Mouse (Mus musculus) B cell, adult 2 months (primary cell): ENCODE results near the gene Pidd1.

Source experiments
- DNase-seq, 2 experiments: peaks; one replicate each; pipeline ENCODE4 v3.0.0; 2022

Gene Pidd1

DNA sequence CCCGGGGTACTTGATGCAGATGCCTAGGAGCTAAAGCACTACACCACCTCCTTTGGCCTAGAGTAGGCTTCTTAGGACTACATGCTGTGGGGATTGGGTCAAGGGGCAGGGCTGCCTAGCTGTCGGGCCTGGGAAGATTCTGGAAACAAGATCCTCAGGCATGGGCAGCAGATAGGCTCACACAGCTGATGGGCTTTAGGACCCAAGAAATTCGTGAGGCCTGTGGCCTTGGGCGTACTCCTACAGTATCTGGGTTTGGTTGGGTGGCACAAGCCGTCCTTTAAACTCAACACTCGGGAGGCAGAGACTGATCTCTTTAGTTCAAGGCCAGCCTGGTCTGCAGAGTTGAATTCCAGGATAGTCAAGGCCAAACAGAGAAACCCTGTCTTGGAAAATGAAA, 28.4 kb upstream of the Pidd1 start:
- DNase-seq, result no peak

GRCm38 (mm10) chr7:141471236-141471635, 27.4 kb upstream of the Pidd1 start:
- DNase-seq, result no peak

DNA sequence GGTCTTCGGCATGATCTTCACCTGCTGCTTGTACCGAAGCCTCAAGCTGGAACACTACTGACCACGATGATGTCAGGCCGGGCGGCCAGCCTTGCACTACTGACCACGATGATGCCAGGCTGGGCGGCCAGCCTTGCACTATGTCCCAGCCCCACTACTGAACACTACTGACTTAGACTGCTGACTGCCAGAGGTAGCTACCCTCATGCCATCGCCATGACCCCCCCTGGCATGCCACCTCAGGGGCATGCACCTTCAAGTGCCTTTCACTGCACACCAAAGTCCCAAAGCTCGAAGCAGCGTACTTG, 26.8 kb upstream of the Pidd1 start:
- DNase-seq, result no peak

GRCm38 (mm10) chr7:141469901-141470636, 26.2 kb upstream of the Pidd1 start:
- no peak for DNase-seq

GRCm38 (mm10) chr7:141469352-141469751, 25.5 kb upstream of the Pidd1 start:
- no peak for DNase-seq

DNA sequence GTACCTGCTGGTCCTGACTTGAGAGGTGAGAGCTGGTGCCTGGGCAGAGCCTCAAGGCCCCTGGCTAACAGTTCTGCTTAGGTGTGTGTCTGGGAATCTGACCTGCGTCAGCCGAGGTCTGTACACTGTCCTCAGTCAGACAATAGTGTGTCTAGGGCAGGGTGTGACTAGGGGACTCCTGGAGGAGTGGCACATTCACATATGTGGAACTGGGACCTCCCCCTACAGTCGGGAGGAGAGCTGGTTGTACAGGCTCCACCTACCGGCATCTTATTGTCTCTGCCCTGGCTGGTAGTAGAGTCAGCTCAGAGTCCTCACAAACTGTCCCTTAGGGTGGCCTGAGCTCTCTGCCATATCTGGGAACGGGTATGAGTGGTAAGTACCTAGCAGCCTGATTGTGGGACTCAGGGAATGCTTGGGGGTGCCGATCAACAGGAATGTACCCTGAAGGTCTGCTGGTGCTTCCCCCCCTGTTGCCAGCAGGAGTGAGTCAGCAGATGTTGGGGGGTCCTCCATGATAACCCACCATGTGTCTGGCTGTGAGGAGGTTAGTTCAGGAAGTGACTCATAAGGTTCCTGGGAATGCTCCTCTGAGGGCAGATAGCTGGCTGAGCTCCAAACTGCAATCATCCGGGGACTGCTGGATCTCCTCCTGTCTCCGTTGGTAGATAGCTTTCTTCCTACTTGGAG, 24.8 kb upstream of the Pidd1 start:
- DNase-seq, result peak; percentile 63 to 72

GRCm38 (mm10) chr7:141468164-141468521, 24.3 kb upstream of the Pidd1 start:
- DNase-seq, result no peak

- DNase-seq, result peak; percentile 83 to 84
These were observed 23.6 kb upstream of the Pidd1 start, which contains the start of gene Cd151 for GRCm38 (mm10) chr7:141467230-141468030. Gene Cd151, plus strand, starts transcription at chr7:141467392.

DNA sequence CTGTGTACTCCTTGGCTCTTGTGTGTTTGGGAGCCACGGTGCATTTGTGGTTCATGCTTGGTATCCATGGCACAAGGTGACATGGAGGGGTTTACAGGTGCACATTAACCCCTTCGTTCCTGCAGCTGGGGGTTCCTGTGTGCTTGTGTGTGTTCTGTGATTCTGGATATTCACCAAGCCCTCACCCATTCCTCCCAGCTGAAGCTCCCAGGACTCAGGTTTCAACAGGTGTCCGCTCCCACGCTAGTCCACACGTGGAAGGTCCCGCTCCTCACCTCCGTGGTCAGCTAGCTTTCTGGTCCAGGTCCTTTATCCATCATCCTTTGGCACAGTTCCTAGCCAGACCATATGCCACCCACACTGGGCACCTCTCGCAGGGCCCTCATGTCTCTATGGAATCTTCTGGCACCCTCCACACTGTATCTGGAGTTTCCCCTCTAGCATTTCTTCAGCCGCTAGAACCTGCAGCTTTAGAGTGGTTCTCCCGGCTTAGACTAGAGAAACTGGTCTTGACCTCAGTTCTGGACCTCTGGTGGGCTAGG, 22.9 kb upstream of the Pidd1 start:
- no peak for DNase-seq

GRCm38 (mm10) chr7:141466045-141466394, 22.2 kb upstream of the Pidd1 start:
- DNase-seq, result no peak

- no peak for DNase-seq
These were observed 21.7 kb upstream of the Pidd1 start for GRCm38 (mm10) chr7:141465388-141466044.

DNA sequence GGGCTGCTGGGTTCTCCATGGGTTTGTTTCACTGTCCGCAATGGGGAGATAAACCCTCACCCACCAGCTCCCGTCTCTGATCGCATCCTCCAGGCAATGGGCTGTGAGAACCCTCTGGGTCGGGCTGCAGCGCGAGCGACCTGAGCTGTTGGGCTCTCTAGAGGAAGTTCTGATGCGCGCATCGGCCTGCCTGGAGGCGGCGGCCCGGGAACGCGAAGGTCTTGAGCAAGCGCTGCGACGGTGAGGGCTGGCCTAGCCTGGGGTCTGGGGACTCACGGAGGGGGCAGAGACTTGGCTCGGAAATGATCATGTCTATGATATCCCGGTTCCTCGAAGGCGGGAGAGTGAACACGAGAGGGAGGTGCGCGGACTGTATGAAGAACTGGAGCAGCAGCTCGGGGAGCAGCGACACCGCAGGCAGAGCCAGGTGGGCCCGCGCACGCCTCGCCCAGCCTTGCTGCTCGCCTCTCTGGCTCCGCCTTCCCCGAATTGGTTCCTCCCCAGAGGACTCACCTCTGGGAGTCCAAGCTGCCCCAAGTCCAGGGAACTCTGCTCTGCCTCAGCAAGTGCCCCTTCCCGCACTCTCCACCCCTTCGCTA, 20.9 kb upstream of the Pidd1 start:
- DNase-seq, result peak; percentile 58

- DNase-seq, result no peak
These were observed 20.2 kb upstream of the Pidd1 start for GRCm38 (mm10) chr7:141463824-141464602.

- no peak for DNase-seq
These were observed 18.6 kb upstream of the Pidd1 start for GRCm38 (mm10) chr7:141462333-141462821.

GRCm38 (mm10) chr7:141461521-141462332, 17.9 kb upstream of the Pidd1 start:
- no peak for DNase-seq

GRCm38 (mm10) chr7:141460391-141461113, 16.7 kb upstream of the Pidd1 start, which contains the start of gene Cracr2b:
Gene Cracr2b, plus strand, starts transcription at chr7:141461094.
- DNase-seq, result no peak

DNA sequence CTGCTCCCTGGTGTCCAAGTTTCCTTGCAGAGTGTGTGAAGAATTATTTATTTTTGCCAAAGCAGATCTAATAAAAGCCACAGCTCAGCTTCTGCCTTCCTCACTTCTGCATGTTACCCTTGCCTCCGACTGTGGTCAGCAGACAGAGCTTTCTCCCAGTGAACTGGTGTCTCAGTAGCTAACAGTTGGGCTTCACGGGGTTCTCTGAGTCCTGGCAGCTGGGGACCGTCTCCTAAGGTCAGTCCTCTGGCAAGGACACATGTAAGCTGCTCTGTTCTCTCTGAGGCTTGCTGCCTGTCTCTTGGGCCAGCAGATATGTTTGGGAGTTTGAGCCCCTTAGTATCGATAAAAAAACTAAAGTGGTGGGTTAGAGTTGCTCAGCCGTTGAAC, 16.2 kb upstream of the Pidd1 start:
- DNase-seq, result no peak

DNA sequence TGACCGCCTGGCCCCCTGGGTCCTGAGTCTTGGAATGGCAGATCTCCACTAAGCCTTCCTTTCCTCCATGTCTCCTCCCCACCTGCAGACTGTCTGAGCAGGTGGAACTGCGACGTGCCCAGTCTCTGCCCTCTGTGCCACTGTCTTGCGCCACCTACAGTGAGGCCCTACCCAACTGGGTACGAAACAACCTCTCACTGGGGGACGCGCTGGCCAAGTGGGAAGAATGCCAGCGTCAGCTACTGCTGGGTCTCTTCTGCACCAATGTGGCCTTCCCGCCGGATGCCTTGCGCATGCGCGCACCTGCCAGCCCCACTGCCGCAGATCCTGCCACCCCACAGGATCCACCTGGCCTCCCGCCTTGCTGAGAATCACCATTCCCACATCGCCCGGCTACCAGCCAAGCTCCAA, 15.5 kb upstream of the Pidd1 start:
- no peak for DNase-seq

- no peak for DNase-seq
These were observed 14.8 kb upstream of the Pidd1 start for GRCm38 (mm10) chr7:141458661-141459060.
